Mouse (Mus musculus): ENCODE data around the gene Tril. TPM values are rescaled to one million over a fixed set of nuclear protein-coding genes. Genes with fewer than 3 reads are reported as not detected.

The Tril gene
- total and polyA plus RNA-seq, 3 experiments = 3.3 to 4.4 (median 3.9) TPM

GRCm38 (mm10) chr6:53854971-53855856, 34.6 kb upstream of the Tril start:
- no peak for TF ChIP-seq CTCF (IDR thresholded peaks at IDR 0.05)
- no peak for TF ChIP-seq POLR2A (IDR thresholded peaks at IDR 0.05; ENCODE audit: insufficient read depth, low read depth, low read length)
- no peak for TF ChIP-seq EP300 (IDR thresholded peaks at IDR 0.05; ENCODE audit: insufficient read depth, low read depth, low read length)
- no peak overlapping the region for H3K9ac ChIP-seq (ENCODE audit: low read depth, low read length)
- no peak for DNase-seq
- 65% methylated on average over 12 of the region's 12 CpGs for WGBS
- H3K27ac ChIP-seq = no peak overlapping the region; the same call in 1 of the 2 replicates
- no peaks in the 10 kb centered on the region for H3K27me3 ChIP-seq (ENCODE audit: control insufficient read depth, insufficient read depth, low read length)
- no peaks in the 10 kb centered on the region for H3K79me2 ChIP-seq (replicated peaks; ENCODE audit: control insufficient read depth, insufficient read depth, low read length)
- no peak overlapping the region for H3K4me3 ChIP-seq
- H3K4me1 ChIP-seq (ENCODE audit: control insufficient read depth, insufficient read depth, low read length) = peaks cover 2% of the 10 kb centered on the region; the same call in 1 of the 2 replicates
- no peaks in the 10 kb centered on the region for H3K36me3 ChIP-seq (ENCODE audit: control insufficient read depth, insufficient read depth, low read length)
- intact Hi-C loops (cut with DNase I) = no loop called here

- no peaks in the 10 kb centered on the region for H3K36me3 ChIP-seq (ENCODE audit: control insufficient read depth, insufficient read depth, low read length)
- H3K27me3 ChIP-seq (ENCODE audit: control insufficient read depth, insufficient read depth, low read length) = no peaks in the 10 kb centered on the region
- H3K9ac ChIP-seq (ENCODE audit: low read depth, low read length) = no peak overlapping the region
- no peak for DNase-seq
- intact Hi-C loops (cut with DNase I) = no loop called here
- no peaks in the 10 kb centered on the region for H3K79me2 ChIP-seq (replicated peaks; ENCODE audit: control insufficient read depth, insufficient read depth, low read length)
- no peak overlapping the region for H3K27ac ChIP-seq
- WGBS = 75% methylated on average over 2 of the region's 2 CpGs
- TF ChIP-seq POLR2A (IDR thresholded peaks at IDR 0.05; ENCODE audit: insufficient read depth, low read depth, low read length) = no peak
- no peak for TF ChIP-seq CTCF (IDR thresholded peaks at IDR 0.05)
- no peak for TF ChIP-seq EP300 (IDR thresholded peaks at IDR 0.05; ENCODE audit: insufficient read depth, low read depth, low read length)
- H3K4me1 ChIP-seq (ENCODE audit: control insufficient read depth, insufficient read depth, low read length) = peaks cover 2% of the 10 kb centered on the region; the same call in 1 of the 2 replicates
- H3K4me3 ChIP-seq = no peak overlapping the region
These were observed 33.6 kb upstream of the Tril start for GRCm38 (mm10) chr6:53854226-53854625.

- Histone ChIP-seq H3K27me3 (ENCODE audit: control insufficient read depth, insufficient read depth, low read length) (no peaks in the 10 kb centered on the region), H3K36me3 (ENCODE audit: control insufficient read depth, insufficient read depth, low read length) (no peaks in the 10 kb centered on the region), H3K9ac (ENCODE audit: low read depth, low read length) (no peak overlapping the region), H3K4me1 (ENCODE audit: control insufficient read depth, insufficient read depth, low read length) (no peaks in the 10 kb centered on the region), H3K4me3 (no peak overlapping the region), H3K27ac (no peak overlapping the region), H3K79me2 (replicated peaks; ENCODE audit: control insufficient read depth, insufficient read depth, low read length) (no peaks in the 10 kb centered on the region)
- intact Hi-C loops (cut with DNase I) = no loop called here
- DNase-seq = no peak
- 83% methylated on average over 3 of the region's 3 CpGs for WGBS
- TF ChIP-seq POLR2A (IDR thresholded peaks at IDR 0.05; ENCODE audit: insufficient read depth, low read depth, low read length) (no peak), EP300 (IDR thresholded peaks at IDR 0.05; ENCODE audit: insufficient read depth, low read depth, low read length) (no peak), CTCF (IDR thresholded peaks at IDR 0.05) (no peak)
These were observed 32.9 kb upstream of the Tril start for GRCm38 (mm10) chr6:53853546-53853945.

- no peaks in the 10 kb centered on the region for H3K79me2 ChIP-seq (replicated peaks; ENCODE audit: control insufficient read depth, insufficient read depth, low read length)
- no peaks in the 10 kb centered on the region for H3K4me1 ChIP-seq (ENCODE audit: control insufficient read depth, insufficient read depth, low read length)
- intact Hi-C loops (cut with DNase I) = no loop called here
- no peak for DNase-seq
- no peak overlapping the region for H3K4me3 ChIP-seq
- H3K27ac ChIP-seq = no peak overlapping the region
- H3K9ac ChIP-seq (ENCODE audit: low read depth, low read length) = no peak overlapping the region
- H3K27me3 ChIP-seq (ENCODE audit: control insufficient read depth, insufficient read depth, low read length) = no peaks in the 10 kb centered on the region
- 91% methylated on average over 17 of the region's 17 CpGs for WGBS
- no peak for TF ChIP-seq POLR2A (IDR thresholded peaks at IDR 0.05; ENCODE audit: insufficient read depth, low read depth, low read length)
- TF ChIP-seq EP300 (IDR thresholded peaks at IDR 0.05; ENCODE audit: insufficient read depth, low read depth, low read length) = no peak
- TF ChIP-seq CTCF (IDR thresholded peaks at IDR 0.05) = no peak
- H3K36me3 ChIP-seq (ENCODE audit: control insufficient read depth, insufficient read depth, low read length) = no peaks in the 10 kb centered on the region
These were observed 24.0 kb upstream of the Tril start for GRCm38 (mm10) chr6:53844626-53845025.

- 4% methylated on average over 4 of the region's 4 CpGs for WGBS
- intact Hi-C loops (cut with DNase I) = no loop called here
- H3K4me3 ChIP-seq = no peak overlapping the region
- H3K4me1 ChIP-seq (ENCODE audit: control insufficient read depth, insufficient read depth, low read length) = peaks cover 2% of the 10 kb centered on the region
- H3K27me3 ChIP-seq (ENCODE audit: control insufficient read depth, insufficient read depth, low read length) = 0 out of 2 replicates have a peak, but pooled peaks cover 1% of the 10 kb centered on the region
- H3K27ac ChIP-seq = no peak overlapping the region
- no peaks in the 10 kb centered on the region for H3K36me3 ChIP-seq (ENCODE audit: control insufficient read depth, insufficient read depth, low read length)
- no peaks in the 10 kb centered on the region for H3K79me2 ChIP-seq (replicated peaks; ENCODE audit: control insufficient read depth, insufficient read depth, low read length)
- TF ChIP-seq POLR2A (IDR thresholded peaks at IDR 0.05; ENCODE audit: insufficient read depth, low read depth, low read length) = no peak
- TF ChIP-seq CTCF (IDR thresholded peaks at IDR 0.05) = no peak
- TF ChIP-seq EP300 (IDR thresholded peaks at IDR 0.05; ENCODE audit: insufficient read depth, low read depth, low read length) = no peak
- H3K9ac ChIP-seq (ENCODE audit: low read depth, low read length) = no peak overlapping the region
- DNase-seq = peak; percentile 73 to 79
These were observed 4.6 kb upstream of the Tril start for GRCm38 (mm10) chr6:53825213-53825612.

- WGBS = 5% methylated on average over 18 of the region's 18 CpGs
- peak overlapping the region; percentile 70 for H3K4me3 ChIP-seq
- no peak for DNase-seq
- H3K27me3 ChIP-seq (ENCODE audit: control insufficient read depth, insufficient read depth, low read length) = no peaks in the 10 kb centered on the region
- intact Hi-C loops (cut with DNase I) = loop anchor here (2.0 kb wide), 2 partner anchors 36 to 60 kb away; no protein-coding TSS in a partner anchor
- H3K79me2 ChIP-seq (replicated peaks; ENCODE audit: control insufficient read depth, insufficient read depth, low read length) = no peaks in the 10 kb centered on the region
- H3K9ac ChIP-seq (ENCODE audit: low read depth, low read length) = peak overlapping the region; percentile 81
- no peak; the same call in 1 of the 2 replicates for TF ChIP-seq EP300 (IDR thresholded peaks at IDR 0.05; ENCODE audit: insufficient read depth, low read depth, low read length)
- no peak for TF ChIP-seq POLR2A (IDR thresholded peaks at IDR 0.05; ENCODE audit: insufficient read depth, low read depth, low read length)
- TF ChIP-seq CTCF (IDR thresholded peaks at IDR 0.05) = no peak
- peak overlapping the region; percentile 87 for H3K27ac ChIP-seq
- H3K36me3 ChIP-seq (ENCODE audit: control insufficient read depth, insufficient read depth, low read length) = no peaks in the 10 kb centered on the region
- peaks cover 3% of the 10 kb centered on the region for H3K4me1 ChIP-seq (ENCODE audit: control insufficient read depth, insufficient read depth, low read length)
These were observed 441 bp upstream of the Tril start for GRCm38 (mm10) chr6:53821041-53821501.

Data from heart, adult 2 months (tissue).